In the genomic region with DNA sequence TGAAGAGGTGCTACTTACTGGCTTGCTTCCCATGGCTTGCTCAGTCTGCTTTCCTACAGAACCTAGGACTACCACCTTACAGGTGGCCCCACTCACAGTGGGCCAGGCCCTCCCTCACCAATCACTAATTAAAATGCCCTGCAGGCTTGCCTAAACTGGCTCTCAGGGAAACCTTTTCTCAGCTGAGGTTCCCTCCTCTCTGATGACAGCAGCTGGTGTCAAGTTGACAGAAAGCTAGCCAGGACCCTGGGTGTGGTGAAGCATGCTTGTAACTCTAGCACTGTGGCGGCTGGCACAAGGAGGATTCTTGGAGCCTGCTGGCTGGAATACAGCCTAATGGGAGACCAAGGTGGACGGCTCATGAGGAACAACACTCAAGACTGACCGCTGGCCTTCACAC, we compare ENCODE assay signal across 18 mouse cellular contexts. TPM values are rescaled to one million over a fixed set of nuclear protein-coding genes. Genes with fewer than 3 reads are reported as not detected.
DNase-seq lines count a peak whose midpoint lies in the region; ATAC-seq and TF ChIP-seq lines count a peak whose summit lies in the region.
"Had no signal": no experiment of that assay in that cellular context is flagged by ENCODE, and none has a peak within 500 bp of the region (broad histone marks: within the 10 kb centered on the region; RNA-seq: fewer than 3 reads in every experiment).

No protein-coding gene starts in this region.

- ATAC-seq in heart, embryonic 13.5 days (ENCODE audit: extremely low read depth, insufficient number of reproducible peaks, low FRiP score, low TSS enrichment), result no peak
- peak; percentile 64 for ATAC-seq in lung, postnatal 0 days
- ATAC-seq in stomach, postnatal 0 days (ENCODE audit: low FRiP score, low TSS enrichment), result peak; percentile 8; the same call in 1 of the 2 replicates
- ATAC-seq: forebrain, embryonic 16.5 days had no signal

- H3K4me3 ChIP-seq in heart, embryonic 13.5 days, result no peak overlapping the region
- no peak overlapping the region for H3K4me3 ChIP-seq in lung, postnatal 0 days (ENCODE audit: low read depth, low read length)
- no peak overlapping the region for H3K4me3 ChIP-seq in stomach, postnatal 0 days (ENCODE audit: low read depth, low read length)
- H3K4me3 ChIP-seq: midbrain, embryonic 12.5 days; neural tube, embryonic 13.5 days had no signal

- 0 out of 2 replicates have a peak overlapping the region, but pooled peaks have one; percentile 47 for H3K9ac ChIP-seq in heart, embryonic 13.5 days
- H3K9ac ChIP-seq in lung, postnatal 0 days (replicated peaks; ENCODE audit: low read depth), result no peak overlapping the region
- H3K9ac ChIP-seq in stomach, postnatal 0 days (ENCODE audit: low read length), result no peak overlapping the region
- H3K9ac ChIP-seq: midbrain, embryonic 12.5 days; neural tube, embryonic 13.5 days had no signal

- no peaks in the 10 kb centered on the region for H3K9me3 ChIP-seq in heart, embryonic 13.5 days
- no peaks in the 10 kb centered on the region for H3K9me3 ChIP-seq in lung, postnatal 0 days (ENCODE audit: low read length)
- H3K9me3 ChIP-seq in stomach, postnatal 0 days (ENCODE audit: control insufficient read depth, low read length), result no peaks in the 10 kb centered on the region
- H3K9me3 ChIP-seq: midbrain, embryonic 12.5 days; neural tube, embryonic 13.5 days had no signal

- no peak overlapping the region for H3K4me2 ChIP-seq in heart, embryonic 13.5 days
- H3K4me2 ChIP-seq in lung, postnatal 0 days (replicated peaks; ENCODE audit: low read depth, low read length), result no peak overlapping the region
- no peak overlapping the region for H3K4me2 ChIP-seq in stomach, postnatal 0 days (replicated peaks; ENCODE audit: low read depth)
- H3K4me2 ChIP-seq: heart, embryonic 11.5 days; midbrain, embryonic 12.5 days; neural tube, embryonic 13.5 days had no signal

- no peak overlapping the region; the same call in 1 of the 2 replicates for H3K27ac ChIP-seq in heart, embryonic 13.5 days (replicated peaks)
- peak overlapping the region; percentile 54; the same call in 1 of the 2 replicates for H3K27ac ChIP-seq in lung, postnatal 0 days (ENCODE audit: low read length)
- H3K27ac ChIP-seq in stomach, postnatal 0 days (replicated peaks), result peak overlapping the region; percentile 63
- H3K27ac ChIP-seq: midbrain, embryonic 12.5 days; neural tube, embryonic 13.5 days had no signal

- no peak for TF ChIP-seq CTCF in lung, postnatal 0 days (IDR thresholded peaks at IDR 0.05)
- no peak for TF ChIP-seq CTCF in stomach, postnatal 0 days (IDR thresholded peaks at IDR 0.05; ENCODE audit: low read depth)

- no peaks in the 10 kb centered on the region for H3K36me3 ChIP-seq in heart, embryonic 13.5 days
- no peaks in the 10 kb centered on the region for H3K36me3 ChIP-seq in lung, postnatal 0 days (ENCODE audit: insufficient read depth, low read length)
- H3K36me3 ChIP-seq in stomach, postnatal 0 days (ENCODE audit: control insufficient read depth, insufficient read depth, low read length), result no peaks in the 10 kb centered on the region
- H3K36me3 ChIP-seq: midbrain, embryonic 12.5 days; neural tube, embryonic 13.5 days had no signal

- no peaks in the 10 kb centered on the region for H3K27me3 ChIP-seq in heart, embryonic 13.5 days (replicated peaks)
- H3K27me3 ChIP-seq in lung, postnatal 0 days (replicated peaks; ENCODE audit: insufficient read depth, low read length), result no peaks in the 10 kb centered on the region
- no peaks in the 10 kb centered on the region for H3K27me3 ChIP-seq in stomach, postnatal 0 days (ENCODE audit: control insufficient read depth, insufficient read depth, low read length)
- H3K27me3 ChIP-seq: midbrain, embryonic 12.5 days; neural tube, embryonic 13.5 days had no signal

- DNase-seq in heart, postnatal 4 days, result no peak
- peak; percentile 26 for DNase-seq in lung, postnatal 0 days (ENCODE audit: low spot score)
- DNase-seq in lung, postnatal 4 days, result no peak
- DNase-seq in gastrocnemius, adult 8-10 months (ENCODE audit: low spot score in 2 of 2), result peak; percentile 39 to 71
- DNase-seq in stomach, postnatal 0 days (ENCODE audit: low spot score), result no peak
- DNase-seq in layer of hippocampus, adult 9-11 months, result no peak
- no peak for DNase-seq in layer of hippocampus, adult 9-10 months (ENCODE audit: low spot score)
- DNase-seq: cerebellum, adult 18-20 months; liver; lung, postnatal 10 days; right cerebral cortex, adult 18-20 months; thymus, postnatal 36 days had no signal

- no peak for TF ChIP-seq EP300 in lung, postnatal 0 days (IDR thresholded peaks at IDR 0.05)
- no peak for TF ChIP-seq EP300 in stomach, postnatal 0 days (optimal IDR thresholded peaks at IDR 0.05)

- 41% methylated on average over 3 of the region's 3 CpGs for WGBS in heart, embryonic 13.5 days
- 51% methylated on average over 3 of the region's 3 CpGs for WGBS in lung, postnatal 0 days
- WGBS in stomach, postnatal 0 days, result 54% methylated on average over 3 of the region's 3 CpGs

- peaks cover 18% of the 10 kb centered on the region for H3K4me1 ChIP-seq in heart, embryonic 13.5 days
- H3K4me1 ChIP-seq in lung, postnatal 0 days (ENCODE audit: insufficient read depth, low read depth, low read length), result peaks cover 4% of the 10 kb centered on the region; the same call in 1 of the 2 replicates
- H3K4me1 ChIP-seq in stomach, postnatal 0 days (replicated peaks; ENCODE audit: control insufficient read depth, insufficient read depth), result no peaks in the 10 kb centered on the region
- H3K4me1 ChIP-seq: midbrain, embryonic 12.5 days; neural tube, embryonic 13.5 days had no signal

RNA-seq across cellular contexts. Expression of a gene that starts 8.4 kb away (rescaled TPM):
- polyA plus RNA-seq in heart, embryonic 13.5 days (2015; fragmentation: Nextera tagmentation; extraction: Ambion mirVana), result not detected in 2 replicates
- total RNA-seq in heart, postnatal 4 days (2021), result under 1 TPM; 0.67 to 0.68 TPM
- not detected in 2 replicates for polyA plus RNA-seq in lung, postnatal 0 days (2015; fragmentation: Nextera tagmentation; extraction: Ambion mirVana)
- under 1 TPM in 2 of 4 experiments, not detected in 2; 0.40 to 0.68 TPM for total RNA-seq in gastrocnemius, adult 8-10 months (2022)
- 0.13 and 0.17 TPM in 2 replicates for polyA plus RNA-seq in stomach, postnatal 0 days (2015; fragmentation: Nextera tagmentation; extraction: Ambion mirVana)
- total RNA-seq: layer of hippocampus, postnatal 10 days had no signal
- polyA plus RNA-seq: forebrain, embryonic 16.5 days; heart, embryonic 11.5 days; midbrain, embryonic 12.5 days; neural tube, embryonic 13.5 days had no signal

RNA-seq across cellular contexts. Expression of a gene that starts 47.6 kb away (rescaled TPM):
- polyA plus RNA-seq in heart, embryonic 13.5 days (2015; fragmentation: Nextera tagmentation; extraction: Ambion mirVana), result 19.9 and 21.7 TPM in 2 replicates
- 10 to 100 TPM; 17.2 to 18.2 TPM for total RNA-seq in heart, postnatal 4 days (2021)
- 1.5 and 1.7 TPM in 2 replicates for polyA plus RNA-seq in lung, postnatal 0 days (2015; fragmentation: Nextera tagmentation; extraction: Ambion mirVana)
- total RNA-seq in gastrocnemius, adult 8-10 months (2022), result under 1 TPM; 0.13 to 0.44 (median 0.37) TPM
- polyA plus RNA-seq in stomach, postnatal 0 days (2015; fragmentation: Nextera tagmentation; extraction: Ambion mirVana), result 3.2 and 4.1 TPM in 2 replicates

RNA-seq across cellular contexts. Expression of a gene that starts 47.9 kb away (rescaled TPM):
- polyA plus RNA-seq in heart, embryonic 13.5 days (2015; fragmentation: Nextera tagmentation; extraction: Ambion mirVana), result 707 and 780 TPM in 2 replicates
- total RNA-seq in heart, postnatal 4 days (2021), result 100 to 1,000 TPM; 768 to 770 TPM
- polyA plus RNA-seq in lung, postnatal 0 days (2015; fragmentation: Nextera tagmentation; extraction: Ambion mirVana), result 679 and 693 TPM in 2 replicates
- total RNA-seq in gastrocnemius, adult 8-10 months (2022), result 100 to 1,000 TPM; 608 to 758 (median 650) TPM
- 902 and 907 TPM in 2 replicates for polyA plus RNA-seq in stomach, postnatal 0 days (2015; fragmentation: Nextera tagmentation; extraction: Ambion mirVana)

RNA-seq across cellular contexts. Expression of a gene that starts 53.8 kb away (rescaled TPM):
- polyA plus RNA-seq in heart, embryonic 13.5 days (2015; fragmentation: Nextera tagmentation; extraction: Ambion mirVana), result 26.5 and 31.1 TPM in 2 replicates
- 10 to 100 TPM; 16.5 to 19.3 TPM for total RNA-seq in heart, postnatal 4 days (2021)
- 35.5 and 47.4 TPM in 2 replicates for polyA plus RNA-seq in lung, postnatal 0 days (2015; fragmentation: Nextera tagmentation; extraction: Ambion mirVana)
- 10 to 100 TPM; 18.2 to 20.0 (median 18.5) TPM for total RNA-seq in gastrocnemius, adult 8-10 months (2022)
- polyA plus RNA-seq in stomach, postnatal 0 days (2015; fragmentation: Nextera tagmentation; extraction: Ambion mirVana), result 31.8 and 34.4 TPM in 2 replicates

Comparison
In these comparisons a context has a peak if more than half of its experiments do, and no peak if none do; other contexts are left out.
1. DNase-seq: peak in lung, postnatal 0 days (single experiment) and gastrocnemius, adult 8-10 months (2 of 2); none in heart, postnatal 4 days (single experiment), lung, postnatal 4 days (0 of 2), stomach, postnatal 0 days (single experiment), layer of hippocampus, adult 9-11 months (single experiment) and layer of hippocampus, adult 9-10 months (single experiment).